Mouse (Mus musculus): Measurements from ENCODE around the gene Dnajc7. TPM values are rescaled to one million over a fixed set of nuclear protein-coding genes. Genes with fewer than 3 reads are reported as not detected.

Dnajc7 gene
- polyA plus RNA-seq, 1 experiment = 89.7 TPM

DNA sequence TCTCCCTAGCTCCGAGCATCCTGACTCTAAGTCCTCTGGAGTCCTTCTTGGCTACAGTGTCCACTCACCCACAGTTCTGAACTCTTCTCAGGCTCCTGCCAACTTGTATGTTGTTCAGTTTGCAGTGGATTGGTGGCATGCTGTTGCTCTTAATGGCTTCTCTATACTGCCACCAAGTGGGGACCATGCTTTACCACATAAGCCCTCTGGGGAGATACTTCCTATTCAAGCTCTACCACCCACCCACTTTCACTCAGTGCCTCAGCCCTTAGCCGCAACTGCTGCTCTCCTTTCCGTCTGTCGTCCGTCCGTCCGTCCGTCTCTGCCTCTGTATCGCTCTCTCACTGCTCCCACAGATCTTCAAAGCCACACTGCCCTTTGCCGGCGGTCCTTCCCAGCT lies 64.4 kb downstream of the Dnajc7 start:
- H3K4me3 ChIP-seq (ENCODE audit: insufficient read depth, poor library complexity, severe bottlenecking) = no peak overlapping the region
- TF ChIP-seq CTCF (IDR thresholded peaks at IDR 0.05; ENCODE audit: control insufficient read depth, insufficient read depth, insufficient read length) (peak; percentile 37), CEBPB (IDR thresholded peaks at IDR 0.05; ENCODE audit: low read depth) (no peak), MYOG (IDR thresholded peaks at IDR 0.05; ENCODE audit: control insufficient read depth, extremely low read depth, insufficient read length) (no peak), MAX (IDR thresholded peaks at IDR 0.05) (no peak)
- H3K79me3 ChIP-seq (ENCODE audit: low read depth) = no peaks in the 10 kb centered on the region
- H3K36me3 ChIP-seq (ENCODE audit: control insufficient read depth, insufficient read depth) = no peaks in the 10 kb centered on the region
- peak overlapping the region; percentile 54 for H3ac ChIP-seq (ENCODE audit: control insufficient read depth, insufficient read length, low read depth)
- no peaks in the 10 kb centered on the region for H3K79me2 ChIP-seq (ENCODE audit: control insufficient read depth, insufficient read depth)
- H3K27me3 ChIP-seq (ENCODE audit: control insufficient read depth, insufficient read depth, insufficient read length) = peaks cover 12% of the 10 kb centered on the region

DNA sequence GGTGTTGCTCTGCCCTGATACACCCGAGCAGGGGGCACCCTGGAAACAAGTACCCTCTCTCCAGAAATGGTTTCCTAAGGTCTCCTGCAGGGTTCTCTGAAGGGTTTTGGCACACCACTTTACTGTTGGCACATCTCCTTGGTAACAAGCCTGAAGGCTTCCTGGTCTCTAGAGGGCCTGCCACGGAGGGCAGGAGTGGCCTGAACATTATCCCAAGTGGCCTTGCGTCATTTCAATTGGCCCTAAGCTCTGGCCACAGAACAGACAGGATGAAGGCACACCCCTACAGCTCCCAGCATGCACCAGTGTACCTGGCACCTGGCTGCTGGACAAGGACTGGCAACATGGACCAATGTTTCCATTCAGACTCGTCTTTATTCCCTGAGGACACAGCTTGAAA lies 67.1 kb downstream of the Dnajc7 start:
- Histone ChIP-seq H3K27me3 (ENCODE audit: control insufficient read depth, insufficient read depth, insufficient read length) (peaks cover 31% of the 10 kb centered on the region), H3K36me3 (ENCODE audit: control insufficient read depth, insufficient read depth) (no peaks in the 10 kb centered on the region), H3K79me3 (ENCODE audit: low read depth) (no peaks in the 10 kb centered on the region), H3K79me2 (ENCODE audit: control insufficient read depth, insufficient read depth) (no peaks in the 10 kb centered on the region), H3K4me3 (ENCODE audit: insufficient read depth, poor library complexity, severe bottlenecking) (no peak overlapping the region), H3ac (ENCODE audit: control insufficient read depth, insufficient read length, low read depth) (no peak overlapping the region)
- no peak for TF ChIP-seq FOSL1 (IDR thresholded peaks at IDR 0.05; ENCODE audit: insufficient read depth, low read length, poor library complexity, severe bottlenecking)
- no peak for TF ChIP-seq MYOG (IDR thresholded peaks at IDR 0.05; ENCODE audit: control insufficient read depth, extremely low read depth, insufficient read length)
- TF ChIP-seq CEBPB (IDR thresholded peaks at IDR 0.05; ENCODE audit: low read depth) = no peak
- no peak for TF ChIP-seq MYOD1 (IDR thresholded peaks at IDR 0.05; ENCODE audit: control insufficient read depth, insufficient read length, low read depth)
- no peak for TF ChIP-seq CTCF (IDR thresholded peaks at IDR 0.05; ENCODE audit: control insufficient read depth, insufficient read depth, insufficient read length)
- TF ChIP-seq USF1 (IDR thresholded peaks at IDR 0.05; ENCODE audit: low read depth) = no peak
- no peak for TF ChIP-seq MAX (IDR thresholded peaks at IDR 0.05)

DNA sequence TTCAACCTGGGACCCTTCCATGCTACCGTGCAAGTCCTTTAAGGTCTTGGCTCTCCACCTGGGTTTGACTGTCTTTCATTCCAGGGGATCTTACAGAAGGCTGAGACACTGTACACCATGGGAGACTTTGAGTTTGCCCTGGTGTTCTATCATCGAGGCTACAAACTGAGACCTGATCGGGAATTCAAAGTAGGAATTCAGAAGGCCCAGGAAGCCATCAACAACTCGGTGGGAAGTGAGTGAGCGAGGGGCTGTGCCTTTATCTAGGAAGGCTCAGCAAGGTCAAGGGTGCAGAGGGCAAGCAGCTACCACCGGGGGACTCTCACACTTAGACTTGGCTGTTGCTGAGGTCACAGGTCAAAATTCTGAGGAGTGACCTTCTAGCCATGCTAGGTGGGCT lies 69.9 kb downstream of the Dnajc7 start:
- Histone ChIP-seq H3K79me2 (ENCODE audit: control insufficient read depth, insufficient read depth) (no peaks in the 10 kb centered on the region), H3K4me3 (ENCODE audit: insufficient read depth, poor library complexity, severe bottlenecking) (no peak overlapping the region), H3K27me3 (ENCODE audit: control insufficient read depth, insufficient read depth, insufficient read length) (peaks cover 40% of the 10 kb centered on the region), H3K36me3 (ENCODE audit: control insufficient read depth, insufficient read depth) (no peaks in the 10 kb centered on the region), H3K79me3 (ENCODE audit: low read depth) (no peaks in the 10 kb centered on the region), H3ac (ENCODE audit: control insufficient read depth, insufficient read length, low read depth) (no peak overlapping the region)
- no peak for TF ChIP-seq FOSL1 (IDR thresholded peaks at IDR 0.05; ENCODE audit: insufficient read depth, low read length, poor library complexity, severe bottlenecking)
- TF ChIP-seq MYOD1 (IDR thresholded peaks at IDR 0.05; ENCODE audit: control insufficient read depth, insufficient read length, low read depth) = no peak
- no peak for TF ChIP-seq USF1 (IDR thresholded peaks at IDR 0.05; ENCODE audit: low read depth)

DNA sequence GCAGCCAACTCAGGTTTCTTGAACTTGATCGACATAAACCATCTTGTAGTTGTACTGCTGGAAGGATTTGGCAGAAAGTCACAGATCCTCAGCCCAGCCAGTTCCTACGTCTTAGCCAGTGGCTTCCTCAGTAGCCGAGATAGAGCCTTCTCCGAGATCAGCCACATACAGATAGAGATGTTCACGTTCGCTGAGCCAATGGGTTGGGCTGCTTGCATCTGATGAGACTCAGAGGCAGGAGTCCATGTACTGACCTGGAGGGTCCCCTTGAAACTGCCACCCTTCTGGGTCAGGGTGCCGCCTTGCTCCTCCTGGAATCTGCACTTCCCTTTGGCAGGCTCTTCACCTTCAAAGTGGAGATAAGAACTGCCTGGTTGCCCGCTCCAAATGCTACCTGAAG lies 70.5 kb downstream of the Dnajc7 start:
- H3ac ChIP-seq (ENCODE audit: control insufficient read depth, insufficient read length, low read depth) = no peak overlapping the region
- no peak for TF ChIP-seq CTCF (IDR thresholded peaks at IDR 0.05; ENCODE audit: control insufficient read depth, insufficient read depth, insufficient read length)
- TF ChIP-seq CEBPB (IDR thresholded peaks at IDR 0.05; ENCODE audit: low read depth) = no peak
- peaks cover 40% of the 10 kb centered on the region for H3K27me3 ChIP-seq (ENCODE audit: control insufficient read depth, insufficient read depth, insufficient read length)
- H3K4me3 ChIP-seq (ENCODE audit: insufficient read depth, poor library complexity, severe bottlenecking) = no peak overlapping the region
- no peaks in the 10 kb centered on the region for H3K36me3 ChIP-seq (ENCODE audit: control insufficient read depth, insufficient read depth)
- H3K79me3 ChIP-seq (ENCODE audit: low read depth) = no peaks in the 10 kb centered on the region
- H3K79me2 ChIP-seq (ENCODE audit: control insufficient read depth, insufficient read depth) = no peaks in the 10 kb centered on the region

DNA sequence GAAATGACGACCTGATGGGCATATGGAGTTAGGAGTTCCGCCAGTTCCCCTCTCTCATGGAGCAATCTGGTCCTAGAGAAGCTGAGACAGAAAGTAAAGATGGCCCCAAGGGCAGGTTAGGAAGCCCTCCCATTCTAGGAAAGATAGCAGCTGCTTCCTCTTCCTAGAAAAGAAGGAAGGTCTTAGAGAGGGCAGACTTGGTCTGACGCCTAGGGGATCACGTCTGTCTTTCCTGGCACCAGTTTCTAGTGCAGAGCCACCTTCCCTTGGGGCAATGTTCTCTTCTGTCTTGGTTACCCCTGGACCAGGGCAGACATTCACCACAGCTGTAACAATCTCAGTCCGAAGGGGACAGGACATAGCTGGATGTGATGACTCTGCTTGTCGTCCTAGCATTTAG lies 71.8 kb downstream of the Dnajc7 start:
- H3K36me3 ChIP-seq (ENCODE audit: control insufficient read depth, insufficient read depth) = no peaks in the 10 kb centered on the region
- peaks cover 40% of the 10 kb centered on the region for H3K27me3 ChIP-seq (ENCODE audit: control insufficient read depth, insufficient read depth, insufficient read length)
- no peak overlapping the region for H3ac ChIP-seq (ENCODE audit: control insufficient read depth, insufficient read length, low read depth)
- no peak for TF ChIP-seq MAX (IDR thresholded peaks at IDR 0.05)
- TF ChIP-seq CTCF (IDR thresholded peaks at IDR 0.05; ENCODE audit: control insufficient read depth, insufficient read depth, insufficient read length) = no peak
- no peak for TF ChIP-seq CEBPB (IDR thresholded peaks at IDR 0.05; ENCODE audit: low read depth)
- no peak for TF ChIP-seq MYOD1 (IDR thresholded peaks at IDR 0.05; ENCODE audit: control insufficient read depth, insufficient read length, low read depth)
- H3K79me2 ChIP-seq (ENCODE audit: control insufficient read depth, insufficient read depth) = no peaks in the 10 kb centered on the region
- no peaks in the 10 kb centered on the region for H3K79me3 ChIP-seq (ENCODE audit: low read depth)
- H3K4me3 ChIP-seq (ENCODE audit: insufficient read depth, poor library complexity, severe bottlenecking) = no peak overlapping the region

DNA sequence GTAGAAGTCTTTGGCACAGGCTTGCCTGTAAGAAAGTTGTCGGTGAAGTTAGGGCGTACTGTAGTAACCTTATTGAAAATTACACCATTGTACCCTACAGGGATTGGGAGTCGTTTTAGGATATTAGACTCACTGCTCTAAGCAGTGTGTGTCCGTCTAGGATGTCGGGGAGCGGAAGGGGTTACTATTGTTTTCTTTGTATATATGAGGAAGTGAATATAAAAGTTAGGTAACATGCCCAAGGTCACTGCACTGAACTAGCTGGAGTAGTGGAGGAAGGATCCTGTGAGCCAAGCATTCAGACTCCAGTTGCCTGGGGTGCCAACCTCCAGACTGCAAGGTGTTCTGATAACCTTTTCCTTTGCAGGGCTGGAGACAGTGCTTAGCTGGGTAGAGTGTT lies 73.0 kb downstream of the Dnajc7 start:
- Histone ChIP-seq H3K79me2 (ENCODE audit: control insufficient read depth, insufficient read depth) (no peaks in the 10 kb centered on the region), H3K36me3 (ENCODE audit: control insufficient read depth, insufficient read depth) (no peaks in the 10 kb centered on the region), H3K4me3 (ENCODE audit: insufficient read depth, poor library complexity, severe bottlenecking) (no peak overlapping the region), H3K79me3 (ENCODE audit: low read depth) (no peaks in the 10 kb centered on the region), H3ac (ENCODE audit: control insufficient read depth, insufficient read length, low read depth) (no peak overlapping the region), H3K27me3 (ENCODE audit: control insufficient read depth, insufficient read depth, insufficient read length) (peaks cover 40% of the 10 kb centered on the region)
- TF ChIP-seq CEBPB (IDR thresholded peaks at IDR 0.05; ENCODE audit: low read depth) (no peak), FOSL1 (IDR thresholded peaks at IDR 0.05; ENCODE audit: insufficient read depth, low read length, poor library complexity, severe bottlenecking) (no peak), USF1 (IDR thresholded peaks at IDR 0.05; ENCODE audit: low read depth) (no peak), MAX (IDR thresholded peaks at IDR 0.05) (no peak), CTCF (IDR thresholded peaks at IDR 0.05; ENCODE audit: control insufficient read depth, insufficient read depth, insufficient read length) (no peak), MYOG (IDR thresholded peaks at IDR 0.05; ENCODE audit: control insufficient read depth, extremely low read depth, insufficient read length) (no peak), MYOD1 (IDR thresholded peaks at IDR 0.05; ENCODE audit: control insufficient read depth, insufficient read length, low read depth) (no peak)

Data from C2C12 (cell line).